Mouse (Mus musculus): ENCODE results near the gene Igf1. TPM values are rescaled to one million over a fixed set of nuclear protein-coding genes. Genes with fewer than 3 reads are reported as not detected.

The Igf1 gene
- polyA plus RNA-seq (2015; fragmentation: Nextera tagmentation; extraction: Ambion mirVana): 20.5 and 25.0 TPM in 2 replicates

GRCm38 (mm10) chr10:87858013-87858806, at the start of gene Igf1:
Igf1 (plus strand) TSS chr10:87858265.
- DNase-seq (ENCODE audit: low spot score) (peak; percentile 18), ATAC-seq (no peak)
- Histone ChIP-seq H3K4me2 (replicated peaks; ENCODE audit: low read depth, low read length) (peak within 1 kb of the TSS; percentile 66), H3K27me3 (replicated peaks; ENCODE audit: insufficient read depth, low read length) (peaks cover 9% of the 10 kb centered on the region; the same call in 1 of the 2 replicates), H3K36me3 (ENCODE audit: insufficient read depth, low read length) (no peaks in the 10 kb centered on the region), H3K9me3 (ENCODE audit: low read length) (no peaks in the 10 kb centered on the region), H3K4me1 (ENCODE audit: insufficient read depth, low read depth, low read length) (peaks cover 13% of the 10 kb centered on the region), H3K4me3 (ENCODE audit: low read depth, low read length) (peak within 1 kb of the TSS; percentile 42), H3K9ac (replicated peaks; ENCODE audit: low read depth) (no peak within 1 kb of the TSS), H3K27ac (ENCODE audit: low read length) (peak within 1 kb of the TSS; percentile 21; the same call in 1 of the 2 replicates)
- 23% methylated on average over 5 of the region's 5 CpGs for WGBS
- TF ChIP-seq EP300 (IDR thresholded peaks at IDR 0.05): no peak
- TF ChIP-seq CTCF (IDR thresholded peaks at IDR 0.05): no peak

DNA sequence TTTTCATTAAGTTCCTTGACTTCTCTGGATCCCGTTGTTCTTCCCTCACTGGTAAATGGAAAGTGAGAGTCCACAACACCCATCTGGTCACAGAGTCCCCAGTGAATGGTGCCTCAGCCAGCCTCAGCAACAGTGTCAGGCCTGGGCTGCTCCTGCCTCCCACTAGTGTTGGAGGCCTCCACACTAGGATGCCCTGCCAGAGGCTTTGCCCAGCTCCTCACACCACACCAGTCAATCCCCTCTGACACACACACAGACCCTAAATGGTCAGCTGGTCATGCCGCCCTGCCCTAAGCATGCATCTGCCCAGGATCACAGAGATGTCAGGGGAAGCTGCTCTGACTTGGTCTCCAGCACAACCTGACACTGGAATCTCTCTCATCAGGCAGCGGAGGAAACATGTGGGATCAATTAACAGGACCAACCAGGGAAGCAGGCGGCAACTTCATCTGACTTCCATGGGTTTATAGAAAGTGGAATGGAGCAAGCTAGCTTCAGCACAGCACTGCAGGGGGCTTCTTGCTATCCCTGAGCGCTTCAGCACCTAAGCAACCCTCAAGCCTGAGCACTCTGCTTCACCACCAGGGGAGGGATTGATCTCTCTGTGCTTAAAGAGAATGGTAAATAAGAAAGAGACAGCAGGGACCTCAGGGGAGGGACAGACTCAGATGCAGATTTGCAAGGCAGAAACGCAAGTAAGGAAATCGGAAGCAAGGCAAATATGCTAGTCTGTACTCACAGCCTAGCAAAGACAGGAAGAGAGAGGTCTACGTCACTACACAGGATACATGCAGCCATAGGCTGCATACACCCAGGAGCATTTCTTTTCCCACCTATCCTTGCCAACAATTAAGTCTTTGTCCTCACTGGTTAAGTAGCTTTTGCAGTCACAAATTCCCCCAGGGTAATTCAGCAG, 45.6 kb upstream of the Igf1 start:
- no peaks in the 10 kb centered on the region for H3K9me3 ChIP-seq (ENCODE audit: low read length)
- H3K27me3 ChIP-seq (replicated peaks; ENCODE audit: insufficient read depth, low read length): no peaks in the 10 kb centered on the region
- no peaks in the 10 kb centered on the region for H3K4me1 ChIP-seq (ENCODE audit: insufficient read depth, low read depth, low read length)
- H3K9ac ChIP-seq (replicated peaks; ENCODE audit: low read depth): no peak overlapping the region
- no peak; the same call in 1 of the 2 replicates for ATAC-seq
- peak; percentile 25 for DNase-seq (ENCODE audit: low spot score)
- TF ChIP-seq CTCF (IDR thresholded peaks at IDR 0.05) (no peak; the same call in 1 of the 2 replicates), EP300 (IDR thresholded peaks at IDR 0.05) (no peak)
- H3K4me3 ChIP-seq (ENCODE audit: low read depth, low read length): no peak overlapping the region
- H3K4me2 ChIP-seq (replicated peaks; ENCODE audit: low read depth, low read length): no peak overlapping the region
- H3K36me3 ChIP-seq (ENCODE audit: insufficient read depth, low read length): no peaks in the 10 kb centered on the region
- 27% methylated on average over 8 of the region's 8 CpGs for WGBS
- H3K27ac ChIP-seq (ENCODE audit: low read length): no peak overlapping the region

DNA sequence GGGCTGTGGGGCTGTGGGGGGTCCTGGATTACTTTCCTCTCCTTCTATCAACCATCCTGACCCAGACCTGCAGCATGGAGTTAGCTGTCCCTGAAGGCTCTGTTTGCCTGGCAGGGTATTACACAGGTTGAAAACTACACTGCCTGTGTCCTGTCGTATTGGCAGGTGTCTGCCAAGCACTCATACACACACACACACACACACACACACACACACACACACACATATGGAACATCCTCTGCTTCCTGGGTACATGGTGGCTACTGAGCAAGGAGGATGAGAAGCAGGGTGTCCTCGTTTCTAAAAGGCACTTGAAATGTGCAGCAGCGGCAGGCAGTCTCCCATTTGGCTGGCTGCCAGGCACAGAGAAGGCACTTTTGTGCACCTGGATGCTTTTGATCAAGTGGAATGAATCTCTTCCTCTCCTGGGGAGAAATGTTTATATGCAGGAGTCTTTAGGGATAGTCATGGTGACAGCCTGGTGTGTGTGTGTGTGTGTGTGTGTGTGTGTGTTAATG, 44.9 kb upstream of the Igf1 start:
- Histone ChIP-seq H3K4me3 (ENCODE audit: low read depth, low read length) (no peak overlapping the region), H3K4me1 (ENCODE audit: insufficient read depth, low read depth, low read length) (no peaks in the 10 kb centered on the region), H3K36me3 (ENCODE audit: insufficient read depth, low read length) (no peaks in the 10 kb centered on the region), H3K9me3 (ENCODE audit: low read length) (no peaks in the 10 kb centered on the region), H3K27ac (ENCODE audit: low read length) (no peak overlapping the region), H3K4me2 (replicated peaks; ENCODE audit: low read depth, low read length) (no peak overlapping the region), H3K27me3 (replicated peaks; ENCODE audit: insufficient read depth, low read length) (no peaks in the 10 kb centered on the region), H3K9ac (replicated peaks; ENCODE audit: low read depth) (no peak overlapping the region)
- DNase-seq (ENCODE audit: low spot score) (no peak), ATAC-seq (no peak)
- 22% methylated on average over 3 of the region's 3 CpGs for WGBS
- TF ChIP-seq CTCF (IDR thresholded peaks at IDR 0.05) (no peak), EP300 (IDR thresholded peaks at IDR 0.05) (no peak)

DNA sequence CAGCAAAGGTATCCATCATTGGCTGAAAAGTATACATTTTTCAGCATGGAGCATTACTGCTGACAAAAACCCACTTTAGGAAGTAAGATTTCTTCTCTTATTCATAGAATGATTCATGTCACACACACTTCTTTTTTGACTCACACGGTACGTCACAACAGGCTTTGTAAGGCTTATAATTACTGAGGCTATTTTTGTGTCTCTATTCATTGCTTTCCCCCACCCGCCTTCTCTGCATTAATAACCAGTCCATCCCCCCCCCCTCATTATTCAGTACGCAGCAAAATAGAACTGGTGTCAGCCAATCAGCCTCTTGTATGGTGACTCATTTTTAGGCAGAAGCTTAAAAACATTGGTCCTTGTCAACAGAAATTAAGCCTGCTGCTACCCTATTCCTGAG, 41.2 kb upstream of the Igf1 start:
- no peaks in the 10 kb centered on the region for H3K27me3 ChIP-seq (replicated peaks; ENCODE audit: insufficient read depth, low read length)
- no peak overlapping the region for H3K9ac ChIP-seq (replicated peaks; ENCODE audit: low read depth)
- no peaks in the 10 kb centered on the region for H3K36me3 ChIP-seq (ENCODE audit: insufficient read depth, low read length)
- no peak overlapping the region for H3K27ac ChIP-seq (ENCODE audit: low read length)
- DNase-seq (ENCODE audit: low spot score): no peak
- TF ChIP-seq CTCF (IDR thresholded peaks at IDR 0.05) (no peak), EP300 (IDR thresholded peaks at IDR 0.05) (no peak)
- 80% methylated on average over 4 of the region's 4 CpGs for WGBS
- no peaks in the 10 kb centered on the region for H3K4me1 ChIP-seq (ENCODE audit: insufficient read depth, low read depth, low read length)
- no peaks in the 10 kb centered on the region for H3K9me3 ChIP-seq (ENCODE audit: low read length)
- no peak for ATAC-seq
- no peak overlapping the region for H3K4me2 ChIP-seq (replicated peaks; ENCODE audit: low read depth, low read length)
- H3K4me3 ChIP-seq (ENCODE audit: low read depth, low read length): no peak overlapping the region

GRCm38 (mm10) chr10:87817786-87818185, 40.3 kb upstream of the Igf1 start:
- Histone ChIP-seq H3K4me2 (replicated peaks; ENCODE audit: low read depth, low read length) (no peak overlapping the region), H3K9ac (replicated peaks; ENCODE audit: low read depth) (no peak overlapping the region), H3K9me3 (ENCODE audit: low read length) (no peaks in the 10 kb centered on the region), H3K27ac (ENCODE audit: low read length) (no peak overlapping the region), H3K36me3 (ENCODE audit: insufficient read depth, low read length) (no peaks in the 10 kb centered on the region), H3K4me1 (ENCODE audit: insufficient read depth, low read depth, low read length) (no peaks in the 10 kb centered on the region), H3K27me3 (replicated peaks; ENCODE audit: insufficient read depth, low read length) (no peaks in the 10 kb centered on the region), H3K4me3 (ENCODE audit: low read depth, low read length) (no peak overlapping the region)
- DNase-seq (ENCODE audit: low spot score): no peak
- TF ChIP-seq CTCF (IDR thresholded peaks at IDR 0.05) (no peak), EP300 (IDR thresholded peaks at IDR 0.05) (no peak)
- WGBS: 68% methylated on average over 7 of the region's 7 CpGs
- ATAC-seq: no peak

DNA sequence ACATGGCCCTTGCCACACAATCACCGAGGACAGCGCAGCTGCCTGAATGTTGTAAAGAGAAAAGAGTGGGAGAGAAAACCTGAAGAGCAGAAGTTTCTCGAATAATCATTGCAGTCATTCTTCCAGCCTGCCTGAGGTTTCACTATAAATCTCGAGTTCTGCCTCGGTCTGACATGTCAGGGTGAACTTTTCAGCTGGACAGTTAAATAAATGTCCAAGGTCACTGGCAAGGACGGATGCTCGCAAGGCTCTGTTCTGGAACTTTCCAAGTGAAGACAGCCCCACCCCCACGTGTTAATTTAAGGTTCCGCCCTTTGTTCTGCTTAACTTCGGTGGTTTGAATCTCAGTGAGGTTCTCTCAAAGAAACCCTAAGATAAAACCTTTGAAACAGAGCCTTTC, 36.2 kb upstream of the Igf1 start:
- ATAC-seq: no peak
- H3K9ac ChIP-seq (replicated peaks; ENCODE audit: low read depth): no peak overlapping the region
- H3K27ac ChIP-seq (ENCODE audit: low read length): no peak overlapping the region
- H3K4me3 ChIP-seq (ENCODE audit: low read depth, low read length): no peak overlapping the region
- no peak for DNase-seq (ENCODE audit: low spot score)
- WGBS: 65% methylated on average over 10 of the region's 10 CpGs
- no peak overlapping the region for H3K4me2 ChIP-seq (replicated peaks; ENCODE audit: low read depth, low read length)
- no peaks in the 10 kb centered on the region for H3K4me1 ChIP-seq (ENCODE audit: insufficient read depth, low read depth, low read length)
- TF ChIP-seq EP300 (IDR thresholded peaks at IDR 0.05): no peak
- TF ChIP-seq CTCF (IDR thresholded peaks at IDR 0.05): no peak
- no peaks in the 10 kb centered on the region for H3K36me3 ChIP-seq (ENCODE audit: insufficient read depth, low read length)
- H3K9me3 ChIP-seq (ENCODE audit: low read length): no peaks in the 10 kb centered on the region
- no peaks in the 10 kb centered on the region for H3K27me3 ChIP-seq (replicated peaks; ENCODE audit: insufficient read depth, low read length)
